Mouse (Mus musculus) CH12.LX (cell line): Measurements from ENCODE around the gene Shq1. TPM values are rescaled to one million over a fixed set of nuclear protein-coding genes. Genes with fewer than 3 reads are reported as not detected.

Experiments
- DNase-seq: peaks from one replicate; pipeline ENCODE4 v3.0.0-alpha.2; 2013; ENCODE audit errors: extremely low read depth
- H3K27ac ChIP-seq: 2 replicates; pipeline ENCODE4 v1.5.1; 2012; ENCODE audit warnings: low read depth, mild to moderate bottlenecking, control low read depth, moderate library complexity; ENCODE audit not compliant: insufficient read depth
- H3K27me3 ChIP-seq: replicated peaks from 2 replicates; pipeline ENCODE3; 2012; ENCODE audit warnings: inconsistent platforms
- H3K36me3 ChIP-seq, 2 experiments: replicated peaks in 1 of 2; 2 replicates each; pipeline versions ENCODE3 to v1.6.1; 2012; ENCODE audit warnings: inconsistent platforms in 1 of 2, low read length in 1 of 2, mild to moderate bottlenecking in 1 of 2, mixed read lengths in 1 of 2, moderate library complexity in 1 of 2; ENCODE audit not compliant: control insufficient read depth in 1 of 2, insufficient read depth in 1 of 2
- H3K4me1 ChIP-seq, 2 experiments: 2 replicates each; pipeline ENCODE4 v1.6.1; 2012; ENCODE audit warnings: inconsistent platforms in 1 of 2, moderate library complexity in 1 of 2; ENCODE audit not compliant: insufficient read depth in 2 of 2, control insufficient read depth in 1 of 2
- H3K4me2 ChIP-seq: 2 replicates; pipeline ENCODE4 v1.6.1; 2012; ENCODE audit warnings: low read depth, mild to moderate bottlenecking, control low read depth; ENCODE audit not compliant: poor library complexity, insufficient read depth, severe bottlenecking
- H3K4me3 ChIP-seq, 3 experiments: fragments of 150-350 bp in 1 of 3; sonication (generic) in 1 of 3; replicated peaks in 1 of 3; 2 replicates each; pipeline versions ENCODE3 to v1.5.1; 2011 to 2012; ENCODE audit warnings: low read depth in 2 of 3, low read length in 2 of 3, mild to moderate bottlenecking in 2 of 3, moderate library complexity in 2 of 3, control low read depth in 1 of 3, improper control_type of control experiment in 1 of 3, inconsistent platforms in 1 of 3, mixed read lengths in 1 of 3; ENCODE audit not compliant: poor library complexity in 1 of 3
- H3K79me2 ChIP-seq: replicated peaks from 2 replicates; pipeline ENCODE4 v1.6.1; 2012; ENCODE audit warnings: mild to moderate bottlenecking, moderate library complexity; ENCODE audit not compliant: control insufficient read depth, poor library complexity, insufficient read depth, severe bottlenecking; ENCODE audit errors: extremely low read depth
- H3K9ac ChIP-seq: 2 replicates; pipeline ENCODE4 v1.6.1; 2012; ENCODE audit warnings: low read depth, mild to moderate bottlenecking, control low read depth, moderate library complexity; ENCODE audit not compliant: insufficient read depth
- H3K9me3 ChIP-seq: replicated peaks from 2 replicates; pipeline ENCODE3; 2012; ENCODE audit warnings: low read length, inconsistent platforms, mixed read lengths
- BHLHE40 ChIP-seq: IDR thresholded peaks from 2 replicates; pipeline ENCODE4 v1.6.1; 2011; ENCODE audit warnings: mild to moderate bottlenecking, low read depth, low read length, improper control_type of control experiment
- CHD1 ChIP-seq: IDR thresholded peaks from 2 replicates; pipeline ENCODE4 v1.6.1; 2012; ENCODE audit warnings: low read depth, low read length, improper control_type of control experiment, inconsistent platforms
- CHD2 ChIP-seq: IDR thresholded peaks from 2 replicates; pipeline ENCODE4 v1.6.1; 2011; ENCODE audit warnings: low read length, improper control_type of control experiment
- CTCF ChIP-seq, 2 experiments: IDR thresholded peaks in 1 of 2; conservative IDR thresholded peaks in 1 of 2; 2 replicates each; pipeline ENCODE4 v1.5.1; 2011 to 2012; ENCODE audit warnings: low read depth in 2 of 2, low read length in 2 of 2, improper control_type of control experiment in 1 of 2, inconsistent platforms in 1 of 2, mild to moderate bottlenecking in 1 of 2, moderate library complexity in 1 of 2
- HCFC1 ChIP-seq: IDR thresholded peaks from 2 replicates; pipeline ENCODE4 v1.6.1; 2012; ENCODE audit warnings: low read depth, mild to moderate bottlenecking, inconsistent platforms, low read length, improper control_type of control experiment
- IRF4 ChIP-seq: IDR thresholded peaks from 2 replicates; pipeline ENCODE4 v1.6.1; 2014; ENCODE audit warnings: low read depth, mild to moderate bottlenecking, inconsistent platforms, low read length, improper control_type of control experiment
- JUN ChIP-seq: IDR thresholded peaks from 2 replicates; pipeline ENCODE4 v1.6.1; 2011; ENCODE audit warnings: low read depth, mild to moderate bottlenecking, low read length, improper control_type of control experiment, moderate library complexity; ENCODE audit not compliant: insufficient read depth
- JUND ChIP-seq: conservative IDR thresholded peaks from 2 replicates; pipeline ENCODE4 v1.6.1; 2011; ENCODE audit warnings: low read depth, low read length, improper control_type of control experiment
- KAT2A ChIP-seq: IDR thresholded peaks from 2 replicates; pipeline ENCODE4 v1.6.1; 2012; ENCODE audit warnings: low read length, improper control_type of control experiment, inconsistent platforms; ENCODE audit not compliant: insufficient replicate concordance
- MAFK ChIP-seq: IDR thresholded peaks from 2 replicates; pipeline ENCODE4 v1.6.1; 2011; ENCODE audit warnings: low read length, improper control_type of control experiment; ENCODE audit not compliant: insufficient replicate concordance
- MEF2A ChIP-seq: IDR thresholded peaks from 2 replicates; pipeline ENCODE4 v1.6.1; 2014; ENCODE audit warnings: low read depth, mild to moderate bottlenecking, inconsistent platforms, low read length, improper control_type of control experiment, borderline replicate concordance
- MXI1 ChIP-seq: IDR thresholded peaks from 2 replicates; pipeline ENCODE4 v1.6.1; 2011; ENCODE audit warnings: mild to moderate bottlenecking, low read depth, low read length, improper control_type of control experiment
- MYC ChIP-seq: IDR thresholded peaks from 2 replicates; pipeline ENCODE4 v1.6.1; 2011; ENCODE audit warnings: low read depth, mild to moderate bottlenecking, improper control_type of control experiment, low read length
- PAX5 ChIP-seq: IDR thresholded peaks from 2 replicates; pipeline ENCODE4 v1.6.1; 2012; ENCODE audit warnings: low read length, inconsistent platforms, mixed read lengths
- POLR2A ChIP-seq: IDR thresholded peaks from 2 replicates; pipeline ENCODE4 v1.6.1; 2011; ENCODE audit warnings: low read depth, mild to moderate bottlenecking, improper control_type of control experiment, low read length
- RCOR1 ChIP-seq: conservative IDR thresholded peaks from 2 replicates; pipeline ENCODE4 v1.6.1; 2012; ENCODE audit warnings: low read depth, mild to moderate bottlenecking, inconsistent platforms, low read length, improper control_type of control experiment
- TCF12 ChIP-seq: IDR thresholded peaks from 2 replicates; pipeline ENCODE4 v1.6.1; 2014; ENCODE audit warnings: low read depth, mild to moderate bottlenecking, inconsistent platforms, low read length, improper control_type of control experiment
- ZMIZ1 ChIP-seq: IDR thresholded peaks from 2 replicates; pipeline ENCODE4 v1.6.1; 2012; ENCODE audit warnings: low read depth, mild to moderate bottlenecking, inconsistent platforms, low read length, improper control_type of control experiment
- ZNF384 ChIP-seq: IDR thresholded peaks from 2 replicates; pipeline ENCODE4 v1.6.1; 2012; ENCODE audit warnings: low read depth, low read length, improper control_type of control experiment, inconsistent platforms
- dilution Hi-C: fragments of 300-500 bp; cut with MboI; formaldehyde crosslinking; loops from 2 replicates; pipeline ENCODE4 v1.14.3; 2020; ENCODE audit warnings: low sequenced_read_pairs; ENCODE audit not compliant: extremely low pct_unique_long_range_greater_than_20kb, extremely low pct_ligation_motif_present
- in situ Hi-C: fragments of 300-500 bp; cut with MboI; formaldehyde crosslinking; loops from 3 replicates; pipeline ENCODE4 v1.14.3; 2019; ENCODE audit warnings: low sequenced_read_pairs, low pct_ligation_motif_present, low pct_unique_long_range_greater_than_20kb, mixed read lengths
- polyA plus RNA-seq: library from polyadenylated mRNA; unstranded; fragments of >175 nt; gene quantifications from 2 replicates; pipeline ENCODE4 v1.2.1, GENCODE M21; 2012; ENCODE audit warnings: low read depth; ENCODE audit not compliant: insufficient read length
- total RNA-seq, 2 experiments: library from RNA; depleted of rRNA; stranded (reverse); fragments of 300-350 nt in 1 of 2; fragments of >200 nt in 1 of 2; gene quantifications; 2 replicates each; pipeline ENCODE4 v1.2.3; 2012 to 2014

The Shq1 gene
- total and polyA plus RNA-seq, 3 experiments: 26.6 to 32.3 (median 32.3) TPM

GRCm38 (mm10) chr6:100564516-100564915 is 106.4 kb downstream of the Shq1 start:
- no peaks in the 10 kb centered on the region for H3K9me3 ChIP-seq
- H3K36me3 ChIP-seq: peaks cover 2 to 19% of the 10 kb centered on the region in 2 experiments
- no peak overlapping the region for H3K4me3 ChIP-seq
- no peaks in the 10 kb centered on the region for H3K79me2 ChIP-seq
- no peak overlapping the region for H3K27ac ChIP-seq
- in situ Hi-C loops (no loop called here), dilution Hi-C loops (no loop called here)
- no peak for DNase-seq
- H3K4me2 ChIP-seq: no peak overlapping the region
- no peak overlapping the region for H3K9ac ChIP-seq
- H3K27me3 ChIP-seq: no peaks in the 10 kb centered on the region
- H3K4me1 ChIP-seq: no peaks in the 10 kb centered on the region
- no peak for TF ChIP-seq CHD2
- TF ChIP-seq MXI1: no peak
- TF ChIP-seq JUND: no peak
- no peak for TF ChIP-seq TCF12
- no peak for TF ChIP-seq ZMIZ1
- TF ChIP-seq JUN: no peak

GRCm38 (mm10) chr6:100563552-100564341 is 107.2 kb downstream of the Shq1 start:
- DNase-seq: no peak
- dilution Hi-C loops (no loop called here), in situ Hi-C loops (no loop called here)
- Histone ChIP-seq H3K9me3 (no peaks in the 10 kb centered on the region), H3K36me3 (peaks cover 0 to 13% of the 10 kb centered on the region in 2 experiments), H3K4me3 (no peak overlapping the region), H3K27ac (no peak overlapping the region), H3K79me2 (no peaks in the 10 kb centered on the region), H3K9ac (no peak overlapping the region), H3K4me2 (no peak overlapping the region), H3K27me3 (no peaks in the 10 kb centered on the region), H3K4me1 (no peaks in the 10 kb centered on the region)
- TF ChIP-seq CHD1: no peak
- TF ChIP-seq POLR2A: no peak
- TF ChIP-seq BHLHE40: no peak
- no peak for TF ChIP-seq IRF4
- TF ChIP-seq PAX5: no peak
- no peak for TF ChIP-seq KAT2A
- TF ChIP-seq CTCF (conservative IDR thresholded peaks at IDR 0.05 in 1 of 2, IDR thresholded peaks at IDR 0.05 in 1 of 2; ENCODE audit: low read depth in 2 of 2, low read length in 2 of 2): no peak
- no peak for TF ChIP-seq MAFK
- no peak for TF ChIP-seq HCFC1
- no peak for TF ChIP-seq MYC
- no peak for TF ChIP-seq ZNF384
- TF ChIP-seq MEF2A: no peak
- no peak for TF ChIP-seq CHD2
- no peak for TF ChIP-seq RCOR1
